Mouse (Mus musculus) ES-Bruce4 (cell line): ENCODE measurements around the gene Plekhg5.

Experiments
- CTCF ChIP-seq: IDR thresholded peaks from one replicate; pipeline ENCODE4 v1.8.1; 2011; ENCODE audit warnings: low read depth, low read length
- EP300 ChIP-seq: IDR thresholded peaks from 2 replicates; pipeline ENCODE4 v1.6.1; 2011; ENCODE audit warnings: low read depth, low read length; ENCODE audit not compliant: insufficient read depth
- POLR2A ChIP-seq: IDR thresholded peaks from one replicate; pipeline ENCODE4 v1.8.1; 2011; ENCODE audit warnings: low read length; ENCODE audit not compliant: insufficient read depth

DNA sequence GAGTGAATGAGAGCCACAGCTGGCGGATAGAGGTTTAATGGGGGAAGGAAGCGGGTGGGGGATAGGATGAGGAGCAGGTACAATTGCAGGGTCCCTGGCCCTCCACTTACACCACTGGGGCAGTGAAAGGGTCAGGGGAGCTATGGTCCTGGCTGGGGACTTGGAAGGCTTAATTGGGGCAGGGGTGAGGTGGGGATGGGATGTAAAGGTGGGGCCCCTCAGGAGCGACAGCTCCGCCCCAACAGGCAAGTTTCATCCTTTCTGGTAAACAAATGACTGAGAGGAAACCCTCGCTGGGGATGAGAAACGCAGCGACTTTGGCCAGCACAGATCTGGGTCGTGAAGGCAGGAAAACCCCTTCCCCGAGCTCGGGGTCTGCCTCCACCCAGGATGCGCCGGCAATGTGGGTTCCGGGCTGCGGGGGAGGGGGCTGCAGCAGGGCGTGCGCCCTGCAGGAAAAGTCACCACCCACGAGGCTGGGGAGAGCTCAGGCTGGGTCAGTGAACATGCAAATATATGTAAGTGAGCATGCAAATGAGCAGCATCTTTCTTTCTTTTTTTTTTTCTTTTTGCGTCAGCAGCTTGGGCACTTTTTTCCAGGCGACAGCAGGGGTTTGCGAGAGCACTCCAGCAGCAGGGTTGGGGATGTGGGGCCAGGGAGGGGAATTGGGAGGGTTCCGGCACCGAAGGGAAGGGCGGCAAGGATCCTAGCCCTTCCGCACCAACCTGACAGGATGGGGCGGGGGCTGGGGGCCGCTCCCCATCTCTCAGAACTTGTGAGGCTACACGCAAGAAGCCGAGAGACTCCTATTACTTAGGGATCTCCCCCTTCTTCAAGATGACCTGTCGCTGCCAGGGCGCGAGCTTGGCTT, 48.2 kb downstream of the Plekhg5 start:
- TF ChIP-seq CTCF (no peak), POLR2A (no peak), EP300 (no peak)
